Mouse (Mus musculus): Measurements from ENCODE around the gene Stx7. TPM values are rescaled to one million over a fixed set of nuclear protein-coding genes. Genes with fewer than 3 reads are reported as not detected.

The Stx7 gene
- polyA plus RNA-seq, 1 experiment from 2014 or later = 93.2 TPM

DNA sequence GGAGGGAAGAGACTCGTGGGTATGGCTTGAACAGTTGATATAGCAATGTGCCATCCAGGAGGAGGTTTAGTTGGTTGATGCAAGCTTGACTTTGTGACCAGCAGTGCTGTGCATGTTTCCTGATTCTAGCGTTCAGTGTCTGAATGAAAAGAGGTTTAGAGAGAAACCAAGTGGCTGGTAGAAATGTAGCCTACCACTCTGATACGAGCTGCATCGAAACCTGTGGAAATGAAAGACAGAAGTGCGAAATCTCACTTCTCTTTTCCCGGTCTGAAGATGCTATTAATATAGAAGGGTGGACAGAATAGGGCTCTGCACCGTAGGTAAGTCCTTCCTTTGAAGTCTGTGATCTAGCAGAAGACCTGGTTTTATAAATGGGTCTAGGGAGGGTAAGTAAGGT lies 11.2 kb downstream of the Stx7 start:
- WGBS = 88% methylated on average over 7 of the region's 7 CpGs
- H3K36me3 ChIP-seq (ENCODE audit: control insufficient read depth, insufficient read depth, low read length) = peaks cover 11% of the 10 kb centered on the region
- no peak overlapping the region for H3K4me2 ChIP-seq (replicated peaks; ENCODE audit: low read depth, low read length)
- no peak for ATAC-seq (ENCODE audit: insufficient number of reproducible peaks, insufficient read depth, low FRiP score, low read depth)
- H3K27ac ChIP-seq (ENCODE audit: low read length) = no peak overlapping the region
- H3K4me3 ChIP-seq (ENCODE audit: low read depth, low read length) = no peak overlapping the region
- H3K4me1 ChIP-seq (ENCODE audit: control insufficient read depth, insufficient read depth, low read length) = peaks cover 12% of the 10 kb centered on the region
- H3K9ac ChIP-seq (replicated peaks; ENCODE audit: low read depth, low read length) = no peak overlapping the region
- H3K9me3 ChIP-seq (ENCODE audit: control insufficient read depth, low read depth, low read length) = no peaks in the 10 kb centered on the region
- H3K27me3 ChIP-seq (ENCODE audit: control insufficient read depth, insufficient read depth, low read length) = no peaks in the 10 kb centered on the region

DNA sequence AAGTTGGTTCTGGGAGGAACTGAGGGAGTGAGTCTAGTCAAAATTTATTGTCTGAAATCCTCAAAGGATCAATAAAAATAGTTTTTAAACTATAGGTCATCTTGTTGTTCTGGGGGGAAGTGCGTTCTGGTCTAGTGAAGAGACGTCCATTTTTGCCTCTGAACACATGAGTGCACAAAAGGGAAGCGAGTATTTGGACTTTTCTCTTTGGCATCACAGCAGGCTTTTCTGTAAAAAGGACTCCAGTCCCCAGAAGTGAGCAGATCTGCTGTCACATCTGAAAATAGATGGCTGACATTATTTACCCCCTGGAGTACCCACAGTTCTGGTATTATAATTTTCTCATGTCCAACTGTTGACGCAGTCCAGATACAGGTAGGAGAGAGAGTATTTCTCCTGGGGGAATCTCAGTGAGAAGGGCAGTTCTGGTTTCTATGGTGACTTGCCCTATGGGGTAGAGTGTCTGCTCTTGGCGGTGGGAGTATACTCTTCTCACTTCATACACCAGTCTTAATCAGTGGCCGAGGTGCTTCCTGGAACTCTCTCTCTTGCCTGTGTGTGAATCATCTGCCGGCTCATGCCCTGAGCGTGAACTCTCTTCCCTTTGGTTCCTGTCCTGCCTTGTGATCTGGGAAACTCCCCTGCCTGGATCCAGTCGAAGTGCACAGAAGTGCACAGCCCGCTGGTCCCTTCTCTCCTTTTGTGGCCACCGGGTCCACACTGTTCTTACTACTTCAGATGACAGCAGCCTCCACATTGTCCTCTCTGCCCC lies 15.2 kb downstream of the Stx7 start:
- Histone ChIP-seq H3K9ac (replicated peaks; ENCODE audit: low read depth, low read length) (no peak overlapping the region), H3K36me3 (ENCODE audit: control insufficient read depth, insufficient read depth, low read length) (no peaks in the 10 kb centered on the region), H3K4me1 (ENCODE audit: control insufficient read depth, insufficient read depth, low read length) (peaks cover 12% of the 10 kb centered on the region), H3K27me3 (ENCODE audit: control insufficient read depth, insufficient read depth, low read length) (no peaks in the 10 kb centered on the region), H3K4me2 (replicated peaks; ENCODE audit: low read depth, low read length) (no peak overlapping the region), H3K4me3 (ENCODE audit: low read depth, low read length) (no peak overlapping the region), H3K27ac (ENCODE audit: low read length) (no peak overlapping the region), H3K9me3 (ENCODE audit: control insufficient read depth, low read depth, low read length) (no peaks in the 10 kb centered on the region)
- WGBS = 38% methylated on average over 11 of the region's 11 CpGs
- peak; percentile 40; the same call in 1 of the 2 replicates for ATAC-seq (ENCODE audit: insufficient number of reproducible peaks, insufficient read depth, low FRiP score, low read depth)

- ATAC-seq (ENCODE audit: insufficient number of reproducible peaks, insufficient read depth, low FRiP score, low read depth) = no peak
- H3K36me3 ChIP-seq (ENCODE audit: control insufficient read depth, insufficient read depth, low read length) = no peaks in the 10 kb centered on the region
- H3K4me3 ChIP-seq (ENCODE audit: low read depth, low read length) = no peak overlapping the region
- no peaks in the 10 kb centered on the region for H3K27me3 ChIP-seq (ENCODE audit: control insufficient read depth, insufficient read depth, low read length)
- no peaks in the 10 kb centered on the region for H3K9me3 ChIP-seq (ENCODE audit: control insufficient read depth, low read depth, low read length)
- no peak overlapping the region for H3K4me2 ChIP-seq (replicated peaks; ENCODE audit: low read depth, low read length)
- WGBS = 62% methylated on average over 6 of the region's 6 CpGs
- H3K27ac ChIP-seq (ENCODE audit: low read length) = no peak overlapping the region
- H3K4me1 ChIP-seq (ENCODE audit: control insufficient read depth, insufficient read depth, low read length) = peaks cover 12% of the 10 kb centered on the region
- no peak overlapping the region for H3K9ac ChIP-seq (replicated peaks; ENCODE audit: low read depth, low read length)
Observed at GRCm38 (mm10) chr10:24164909-24165304, 15.8 kb downstream of the Stx7 start.

DNA sequence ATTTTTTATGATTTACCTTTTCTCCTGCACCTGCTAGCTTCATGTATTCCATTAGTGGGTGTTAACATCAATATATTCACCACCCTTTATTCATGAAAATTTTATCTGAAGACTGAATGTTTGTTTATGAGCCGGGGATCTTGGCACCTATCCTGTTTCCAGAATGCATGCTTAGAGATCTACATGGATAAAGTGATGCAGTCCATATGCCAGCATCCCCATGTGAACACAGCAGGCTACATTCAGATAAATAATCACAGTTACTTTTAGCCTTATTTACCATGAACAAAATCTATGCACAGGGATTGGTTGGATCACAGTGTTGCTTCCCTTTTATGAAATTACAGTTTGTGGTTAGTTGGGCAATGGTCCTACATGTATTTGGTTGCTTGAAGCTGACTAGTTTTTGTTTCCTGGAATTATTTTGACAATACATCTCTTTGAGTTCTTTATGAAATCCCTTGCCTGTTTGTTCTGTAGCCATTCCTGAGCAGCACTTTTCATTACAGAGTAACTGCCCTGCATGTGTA lies 16.5 kb downstream of the Stx7 start:
- WGBS = 34% methylated on average over 1 of the region's 1 CpGs
- Histone ChIP-seq H3K27ac (ENCODE audit: low read length) (no peak overlapping the region), H3K4me3 (ENCODE audit: low read depth, low read length) (no peak overlapping the region), H3K36me3 (ENCODE audit: control insufficient read depth, insufficient read depth, low read length) (no peaks in the 10 kb centered on the region), H3K9ac (replicated peaks; ENCODE audit: low read depth, low read length) (no peak overlapping the region), H3K27me3 (ENCODE audit: control insufficient read depth, insufficient read depth, low read length) (no peaks in the 10 kb centered on the region), H3K4me2 (replicated peaks; ENCODE audit: low read depth, low read length) (no peak overlapping the region), H3K4me1 (ENCODE audit: control insufficient read depth, insufficient read depth, low read length) (peaks cover 12% of the 10 kb centered on the region), H3K9me3 (ENCODE audit: control insufficient read depth, low read depth, low read length) (no peaks in the 10 kb centered on the region)
- no peak for ATAC-seq (ENCODE audit: insufficient number of reproducible peaks, insufficient read depth, low FRiP score, low read depth)

DNA sequence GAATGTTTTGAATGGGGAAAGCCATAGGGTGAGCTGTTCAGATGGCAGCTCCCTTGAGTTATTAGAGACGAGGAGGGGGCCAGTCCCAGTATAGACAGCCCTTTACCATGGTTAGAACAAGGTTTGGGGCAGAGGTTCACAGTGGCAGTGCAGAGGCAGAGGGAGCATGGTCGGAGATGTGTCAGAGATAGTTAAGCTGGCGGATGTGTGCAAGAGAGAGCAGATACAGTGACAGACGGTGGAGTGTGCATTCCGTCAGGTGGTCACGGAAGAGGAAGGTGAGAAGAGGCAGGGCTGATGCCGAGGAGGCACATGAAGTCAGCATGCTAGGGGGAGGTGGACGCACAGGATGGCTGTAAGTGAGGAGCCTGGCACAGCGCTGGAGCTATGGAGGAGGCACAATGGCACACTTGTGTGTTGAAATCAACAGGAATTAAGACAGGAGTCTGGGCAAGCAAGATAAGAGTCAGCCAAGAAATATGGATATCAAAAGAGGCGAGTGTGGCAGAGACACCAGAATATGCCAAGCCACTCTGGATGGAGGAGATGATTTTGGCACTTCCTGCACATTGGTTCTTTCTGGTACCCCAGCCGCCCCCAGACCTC lies 19.0 kb downstream of the Stx7 start:
- no peak overlapping the region for H3K4me2 ChIP-seq (replicated peaks; ENCODE audit: low read depth, low read length)
- no peak for ATAC-seq (ENCODE audit: insufficient number of reproducible peaks, insufficient read depth, low FRiP score, low read depth)
- H3K36me3 ChIP-seq (ENCODE audit: control insufficient read depth, insufficient read depth, low read length) = no peaks in the 10 kb centered on the region
- no peak overlapping the region for H3K27ac ChIP-seq (ENCODE audit: low read length)
- H3K4me3 ChIP-seq (ENCODE audit: low read depth, low read length) = no peak overlapping the region
- H3K9ac ChIP-seq (replicated peaks; ENCODE audit: low read depth, low read length) = no peak overlapping the region
- H3K27me3 ChIP-seq (ENCODE audit: control insufficient read depth, insufficient read depth, low read length) = no peaks in the 10 kb centered on the region
- H3K9me3 ChIP-seq (ENCODE audit: control insufficient read depth, low read depth, low read length) = no peaks in the 10 kb centered on the region
- 84% methylated on average over 11 of the region's 11 CpGs for WGBS
- peaks cover 12% of the 10 kb centered on the region for H3K4me1 ChIP-seq (ENCODE audit: control insufficient read depth, insufficient read depth, low read length)

- ATAC-seq (ENCODE audit: insufficient number of reproducible peaks, insufficient read depth, low FRiP score, low read depth) = no peak
- no peak overlapping the region for H3K4me2 ChIP-seq (replicated peaks; ENCODE audit: low read depth, low read length)
- peaks cover 11% of the 10 kb centered on the region for H3K4me1 ChIP-seq (ENCODE audit: control insufficient read depth, insufficient read depth, low read length)
- no peak overlapping the region for H3K9ac ChIP-seq (replicated peaks; ENCODE audit: low read depth, low read length)
- H3K27ac ChIP-seq (ENCODE audit: low read length) = no peak overlapping the region
- H3K27me3 ChIP-seq (ENCODE audit: control insufficient read depth, insufficient read depth, low read length) = no peaks in the 10 kb centered on the region
- H3K4me3 ChIP-seq (ENCODE audit: low read depth, low read length) = no peak overlapping the region
- no peaks in the 10 kb centered on the region for H3K9me3 ChIP-seq (ENCODE audit: control insufficient read depth, low read depth, low read length)
- no peaks in the 10 kb centered on the region for H3K36me3 ChIP-seq (ENCODE audit: control insufficient read depth, insufficient read depth, low read length)
- 82% methylated on average over 1 of the region's 1 CpGs for WGBS
Observed at GRCm38 (mm10) chr10:24168854-24169253, 19.8 kb downstream of the Stx7 start.

DNA sequence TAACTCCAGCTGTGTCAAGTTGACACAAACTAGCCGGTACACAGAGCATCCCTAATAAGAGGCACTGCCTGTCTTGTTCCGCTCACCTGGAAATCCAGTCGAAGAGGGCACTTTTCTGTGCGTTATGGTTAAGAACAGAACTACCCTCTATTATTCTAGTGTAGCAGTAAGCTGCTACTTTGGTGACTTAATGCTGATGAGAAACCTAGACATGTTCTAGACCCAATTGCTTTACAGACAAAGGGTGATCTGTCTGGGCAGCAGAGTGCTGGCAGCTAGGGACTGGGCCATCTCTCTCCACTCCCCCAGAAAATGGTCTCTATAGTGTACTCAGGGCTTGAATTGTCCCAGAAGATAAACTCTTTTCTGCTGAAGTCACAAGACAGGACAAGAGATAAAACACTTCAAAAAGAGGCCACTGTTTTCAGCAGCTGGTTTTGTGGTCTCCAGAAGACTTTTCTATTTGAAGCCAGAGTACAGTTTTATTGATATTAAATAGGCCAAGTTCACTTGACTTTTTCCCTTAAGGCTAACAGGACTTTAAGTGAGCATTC lies 22.9 kb downstream of the Stx7 start:
- no peaks in the 10 kb centered on the region for H3K36me3 ChIP-seq (ENCODE audit: control insufficient read depth, insufficient read depth, low read length)
- no peaks in the 10 kb centered on the region; the same call in 1 of the 2 replicates for H3K4me1 ChIP-seq (ENCODE audit: control insufficient read depth, insufficient read depth, low read length)
- no peak overlapping the region for H3K4me3 ChIP-seq (ENCODE audit: low read depth, low read length)
- 83% methylated on average over 4 of the region's 4 CpGs for WGBS
- H3K27ac ChIP-seq (ENCODE audit: low read length) = no peak overlapping the region
- no peak for ATAC-seq (ENCODE audit: insufficient number of reproducible peaks, insufficient read depth, low FRiP score, low read depth)
- no peak overlapping the region for H3K4me2 ChIP-seq (replicated peaks; ENCODE audit: low read depth, low read length)
- no peak overlapping the region for H3K9ac ChIP-seq (replicated peaks; ENCODE audit: low read depth, low read length)
- no peaks in the 10 kb centered on the region for H3K9me3 ChIP-seq (ENCODE audit: control insufficient read depth, low read depth, low read length)
- no peaks in the 10 kb centered on the region for H3K27me3 ChIP-seq (ENCODE audit: control insufficient read depth, insufficient read depth, low read length)

- H3K4me3 ChIP-seq (ENCODE audit: low read depth, low read length) = no peak overlapping the region
- no peak overlapping the region for H3K27ac ChIP-seq (ENCODE audit: low read length)
- H3K4me2 ChIP-seq (replicated peaks; ENCODE audit: low read depth, low read length) = no peak overlapping the region
- no peak overlapping the region for H3K9ac ChIP-seq (replicated peaks; ENCODE audit: low read depth, low read length)
- H3K27me3 ChIP-seq (ENCODE audit: control insufficient read depth, insufficient read depth, low read length) = no peaks in the 10 kb centered on the region
- H3K4me1 ChIP-seq (ENCODE audit: control insufficient read depth, insufficient read depth, low read length) = no peaks in the 10 kb centered on the region; the same call in 1 of the 2 replicates
- no peak for ATAC-seq (ENCODE audit: insufficient number of reproducible peaks, insufficient read depth, low FRiP score, low read depth)
- no peaks in the 10 kb centered on the region; the same call in 1 of the 2 replicates for H3K36me3 ChIP-seq (ENCODE audit: control insufficient read depth, insufficient read depth, low read length)
- 49% methylated on average over 10 of the region's 10 CpGs for WGBS
- no peaks in the 10 kb centered on the region for H3K9me3 ChIP-seq (ENCODE audit: control insufficient read depth, low read depth, low read length)
Observed at GRCm38 (mm10) chr10:24173210-24174001, 24.3 kb downstream of the Stx7 start.

Measured in stomach, embryonic 14.5 days (tissue).